Mouse (Mus musculus): ENCODE measurements around the gene Lemd2. TPM values are rescaled to one million over a fixed set of nuclear protein-coding genes. Genes with fewer than 3 reads are reported as not detected.

Lemd2 gene
- polyA plus RNA-seq, 1 experiment: 48.4 TPM

GRCm38 (mm10) chr17:27203358-27204074 is 753 bp downstream of the Lemd2 start:
- 3% methylated on average over 71 of the region's 74 CpGs for WGBS
- no peak for TF ChIP-seq CTCF (conservative IDR thresholded peaks at IDR 0.05; ENCODE audit: insufficient read depth, insufficient read length, low read depth, low read length)
- no peak for TF ChIP-seq POLR2A (IDR thresholded peaks at IDR 0.05; ENCODE audit: low read depth, low read length)
- H3K27ac ChIP-seq (ENCODE audit: insufficient read depth, low read depth, low read length): peak overlapping the region; percentile 75; the same call in 1 of the 2 replicates
- H3K36me3 ChIP-seq (ENCODE audit: control insufficient read depth, insufficient read depth, low read length): no peaks in the 10 kb centered on the region
- peak overlapping the region; percentile 85 for H3K4me3 ChIP-seq (ENCODE audit: insufficient read depth, low read depth, low read length)
- DNase-seq: peak; percentile 37
- H3K4me1 ChIP-seq (ENCODE audit: control insufficient read depth, insufficient read depth, low read length): peaks cover 6% of the 10 kb centered on the region; the same call in 1 of the 2 replicates
- no peaks in the 10 kb centered on the region for H3K27me3 ChIP-seq (replicated peaks; ENCODE audit: control insufficient read depth, insufficient read depth, low read length)

GRCm38 (mm10) chr17:27202919-27203357 is 1.3 kb downstream of the Lemd2 start:
- no peaks in the 10 kb centered on the region for H3K27me3 ChIP-seq (replicated peaks; ENCODE audit: control insufficient read depth, insufficient read depth, low read length)
- 47% methylated on average over 14 of the region's 14 CpGs for WGBS
- H3K36me3 ChIP-seq (ENCODE audit: control insufficient read depth, insufficient read depth, low read length): no peaks in the 10 kb centered on the region
- H3K4me3 ChIP-seq (ENCODE audit: insufficient read depth, low read depth, low read length): peak overlapping the region; percentile 85
- no peak for DNase-seq
- H3K4me1 ChIP-seq (ENCODE audit: control insufficient read depth, insufficient read depth, low read length): peaks cover 10% of the 10 kb centered on the region; the same call in 1 of the 2 replicates
- TF ChIP-seq CTCF (conservative IDR thresholded peaks at IDR 0.05; ENCODE audit: insufficient read depth, insufficient read length, low read depth, low read length) (no peak), POLR2A (IDR thresholded peaks at IDR 0.05; ENCODE audit: low read depth, low read length) (no peak)
- H3K27ac ChIP-seq (ENCODE audit: insufficient read depth, low read depth, low read length): no peak overlapping the region

GRCm38 (mm10) chr17:27201981-27202380 is 2.3 kb downstream of the Lemd2 start:
- H3K36me3 ChIP-seq (ENCODE audit: control insufficient read depth, insufficient read depth, low read length): no peaks in the 10 kb centered on the region
- 81% methylated on average over 2 of the region's 2 CpGs for WGBS
- peak; percentile 30; the same call in 1 of the 2 replicates for TF ChIP-seq CTCF (conservative IDR thresholded peaks at IDR 0.05; ENCODE audit: insufficient read depth, insufficient read length, low read depth, low read length)
- TF ChIP-seq POLR2A (IDR thresholded peaks at IDR 0.05; ENCODE audit: low read depth, low read length): no peak
- DNase-seq: no peak
- no peaks in the 10 kb centered on the region for H3K27me3 ChIP-seq (replicated peaks; ENCODE audit: control insufficient read depth, insufficient read depth, low read length)
- no peak overlapping the region for H3K27ac ChIP-seq (ENCODE audit: insufficient read depth, low read depth, low read length)
- H3K4me3 ChIP-seq (ENCODE audit: insufficient read depth, low read depth, low read length): no peak overlapping the region
- H3K4me1 ChIP-seq (ENCODE audit: control insufficient read depth, insufficient read depth, low read length): peaks cover 10% of the 10 kb centered on the region; the same call in 1 of the 2 replicates

GRCm38 (mm10) chr17:27200801-27201200 is 3.5 kb downstream of the Lemd2 start:
- peak; percentile 59 for DNase-seq
- H3K27ac ChIP-seq (ENCODE audit: insufficient read depth, low read depth, low read length): no peak overlapping the region
- no peak overlapping the region for H3K4me3 ChIP-seq (ENCODE audit: insufficient read depth, low read depth, low read length)
- H3K27me3 ChIP-seq (replicated peaks; ENCODE audit: control insufficient read depth, insufficient read depth, low read length): no peaks in the 10 kb centered on the region
- TF ChIP-seq CTCF (conservative IDR thresholded peaks at IDR 0.05; ENCODE audit: insufficient read depth, insufficient read length, low read depth, low read length) (no peak; the same call in 1 of the 2 replicates), POLR2A (IDR thresholded peaks at IDR 0.05; ENCODE audit: low read depth, low read length) (no peak)
- no peaks in the 10 kb centered on the region for H3K36me3 ChIP-seq (ENCODE audit: control insufficient read depth, insufficient read depth, low read length)
- 18% methylated on average over 11 of the region's 11 CpGs for WGBS
- peaks cover 10% of the 10 kb centered on the region; the same call in 1 of the 2 replicates for H3K4me1 ChIP-seq (ENCODE audit: control insufficient read depth, insufficient read depth, low read length)

- H3K36me3 ChIP-seq (ENCODE audit: control insufficient read depth, insufficient read depth, low read length): no peaks in the 10 kb centered on the region; the same call in 1 of the 2 replicates
- no peak overlapping the region for H3K27ac ChIP-seq (ENCODE audit: insufficient read depth, low read depth, low read length)
- TF ChIP-seq POLR2A (IDR thresholded peaks at IDR 0.05; ENCODE audit: low read depth, low read length) (no peak), CTCF (conservative IDR thresholded peaks at IDR 0.05; ENCODE audit: insufficient read depth, insufficient read length, low read depth, low read length) (no peak)
- WGBS: 63% methylated on average over 7 of the region's 7 CpGs
- H3K27me3 ChIP-seq (replicated peaks; ENCODE audit: control insufficient read depth, insufficient read depth, low read length): no peaks in the 10 kb centered on the region
- peaks cover 10% of the 10 kb centered on the region; the same call in 1 of the 2 replicates for H3K4me1 ChIP-seq (ENCODE audit: control insufficient read depth, insufficient read depth, low read length)
- no peak for DNase-seq
- H3K4me3 ChIP-seq (ENCODE audit: insufficient read depth, low read depth, low read length): no peak overlapping the region
These were observed 4.4 kb downstream of the Lemd2 start for GRCm38 (mm10) chr17:27199864-27200263.

GRCm38 (mm10) chr17:27199205-27199604 is 5.1 kb downstream of the Lemd2 start:
- peaks cover 8% of the 10 kb centered on the region; the same call in 1 of the 2 replicates for H3K4me1 ChIP-seq (ENCODE audit: control insufficient read depth, insufficient read depth, low read length)
- TF ChIP-seq CTCF (conservative IDR thresholded peaks at IDR 0.05; ENCODE audit: insufficient read depth, insufficient read length, low read depth, low read length) (no peak), POLR2A (IDR thresholded peaks at IDR 0.05; ENCODE audit: low read depth, low read length) (no peak)
- no peaks in the 10 kb centered on the region; the same call in 1 of the 2 replicates for H3K36me3 ChIP-seq (ENCODE audit: control insufficient read depth, insufficient read depth, low read length)
- WGBS: 96% methylated on average over 9 of the region's 9 CpGs
- DNase-seq: no peak
- no peak overlapping the region for H3K4me3 ChIP-seq (ENCODE audit: insufficient read depth, low read depth, low read length)
- H3K27ac ChIP-seq (ENCODE audit: insufficient read depth, low read depth, low read length): no peak overlapping the region
- no peaks in the 10 kb centered on the region for H3K27me3 ChIP-seq (replicated peaks; ENCODE audit: control insufficient read depth, insufficient read depth, low read length)

DNA sequence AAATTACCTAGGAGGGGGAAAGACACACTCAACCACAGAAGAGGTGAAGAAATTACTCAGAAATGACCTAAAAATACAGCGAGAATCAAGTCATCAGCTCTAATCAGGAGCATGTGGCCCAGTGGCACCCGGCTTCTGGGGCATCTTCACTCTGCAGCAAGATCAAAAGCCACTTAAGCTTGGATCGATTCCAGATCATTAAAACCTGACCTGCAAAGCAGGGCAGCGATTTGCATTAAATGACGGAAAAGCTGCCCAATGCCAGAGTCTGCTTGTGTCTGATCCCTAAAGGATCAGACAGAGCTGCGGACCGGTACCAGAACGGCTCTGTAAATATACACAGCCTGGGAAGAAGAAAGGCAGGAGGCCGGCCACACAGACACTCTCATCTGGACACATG is 8.1 kb downstream of the Lemd2 start:
- no peak overlapping the region for H3K4me3 ChIP-seq (ENCODE audit: insufficient read depth, low read depth, low read length)
- peaks cover 8% of the 10 kb centered on the region; the same call in 1 of the 2 replicates for H3K4me1 ChIP-seq (ENCODE audit: control insufficient read depth, insufficient read depth, low read length)
- TF ChIP-seq CTCF (conservative IDR thresholded peaks at IDR 0.05; ENCODE audit: insufficient read depth, insufficient read length, low read depth, low read length): no peak
- TF ChIP-seq POLR2A (IDR thresholded peaks at IDR 0.05; ENCODE audit: low read depth, low read length): no peak
- WGBS: 57% methylated on average over 9 of the region's 9 CpGs
- no peaks in the 10 kb centered on the region for H3K27me3 ChIP-seq (replicated peaks; ENCODE audit: control insufficient read depth, insufficient read depth, low read length)
- H3K27ac ChIP-seq (ENCODE audit: insufficient read depth, low read depth, low read length): no peak overlapping the region
- DNase-seq: no peak
- H3K36me3 ChIP-seq (ENCODE audit: control insufficient read depth, insufficient read depth, low read length): no peaks in the 10 kb centered on the region; the same call in 1 of the 2 replicates
